Mouse (Mus musculus) testis, adult 2 months (tissue): ENCODE results near the gene Gm8267. TPM values are rescaled to one million over a fixed set of nuclear protein-coding genes. Genes with fewer than 3 reads are reported as not detected.
"Not testable (repeated sequence)": the region's sequence is repeated elsewhere in the genome, so short reads cannot be mapped to it uniquely, and the experiment has no call there.

Experiments
- H3K27ac ChIP-seq: fragments of 200-500 bp; 2 replicates; pipeline ENCODE4 v1.5.1; 2012; ENCODE audit warnings: low read depth, low read length; ENCODE audit not compliant: control insufficient read depth, insufficient read depth
- H3K27me3 ChIP-seq: fragments of 200-500 bp; 2 replicates; pipeline ENCODE4 v1.6.1; 2012; ENCODE audit warnings: mild to moderate bottlenecking, low read length, moderate library complexity; ENCODE audit not compliant: control insufficient read depth, insufficient read depth
- H3K36me3 ChIP-seq: fragments of 200-500 bp; 2 replicates; pipeline ENCODE4 v1.6.1; 2012; ENCODE audit warnings: mild to moderate bottlenecking, low read length; ENCODE audit not compliant: control insufficient read depth, insufficient read depth
- H3K4me1 ChIP-seq: fragments of 200-500 bp; 2 replicates; pipeline ENCODE4 v1.6.1; 2012; ENCODE audit warnings: low read length; ENCODE audit not compliant: control insufficient read depth, insufficient read depth
- H3K4me3 ChIP-seq: fragments of 200-500 bp; 2 replicates; pipeline ENCODE4 v1.5.1; 2012; ENCODE audit warnings: low read depth, mild to moderate bottlenecking, low read length, moderate library complexity, mixed read lengths; ENCODE audit not compliant: control insufficient read depth
- CTCF ChIP-seq: fragments of 200-500 bp; IDR thresholded peaks from 2 replicates; pipeline ENCODE4 v1.5.1; 2012; ENCODE audit warnings: low read depth, mild to moderate bottlenecking, inconsistent platforms, low read length, moderate library complexity; ENCODE audit not compliant: control insufficient read depth, insufficient read depth, insufficient replicate concordance
- POLR2A ChIP-seq: fragments of 200-500 bp; IDR thresholded peaks from 2 replicates; pipeline ENCODE4 v1.6.1; 2012; ENCODE audit warnings: low read depth, mild to moderate bottlenecking, inconsistent platforms, low read length, moderate library complexity; ENCODE audit not compliant: control insufficient read depth
- polyA plus RNA-seq: library from polyadenylated mRNA; depleted of rRNA; stranded (reverse); fragments of >200 nt; gene quantifications from 2 replicates; pipeline ENCODE4 v1.2.3, GENCODE M21; 2012; rRNA removed

Gene Gm8267
- polyA plus RNA-seq: 0.48 and 1.3 TPM in 2 replicates

GRCm38 (mm10) chr14:44750240-44750639 lies at the start of gene Gm8267:
Gm8267 (minus strand) TSS chr14:44750340.
- H3K4me1 ChIP-seq: no peaks in the 10 kb centered on the region
- H3K27me3 ChIP-seq: no peaks in the 10 kb centered on the region
- TF ChIP-seq POLR2A (no peak), CTCF (no peak)
- H3K27ac ChIP-seq: no peak within 1 kb of the TSS
- H3K4me3 ChIP-seq: peak within 1 kb of the TSS; percentile 81
- no peaks in the 10 kb centered on the region for H3K36me3 ChIP-seq

GRCm38 (mm10) chr14:44789537-44790382 lies 39.6 kb upstream of the Gm8267 start:
- H3K36me3 ChIP-seq, H3K27me3 ChIP-seq, H3K4me1 ChIP-seq: not testable (repeated sequence)
- H3K4me3 ChIP-seq: peak overlapping the region; percentile 42; the same call in 1 of the 2 replicates
- H3K27ac ChIP-seq: peak overlapping the region; percentile 80

DNA sequence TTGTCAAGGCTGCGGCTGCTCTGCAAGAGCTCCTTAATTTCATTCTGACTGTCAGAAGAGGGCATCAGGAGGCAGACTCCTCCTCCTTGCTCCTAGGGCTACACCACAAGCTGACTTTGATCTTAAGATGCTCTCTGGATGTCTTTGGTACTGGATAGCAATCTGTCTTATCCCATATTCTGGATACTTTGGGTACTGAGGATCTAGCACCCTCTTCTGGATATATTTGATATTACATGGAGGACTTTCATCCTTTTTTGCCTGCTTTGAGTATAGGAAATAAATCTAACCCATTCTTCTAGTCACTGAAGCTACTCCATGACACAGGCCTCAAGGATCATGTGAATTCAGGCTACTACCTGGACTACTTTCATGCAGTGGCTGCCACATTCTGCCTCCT lies 7.4 kb downstream of the Gm8267 start:
- not testable (repeated sequence) for H3K4me3 ChIP-seq, H3K27ac ChIP-seq, H3K27me3 ChIP-seq, H3K36me3 ChIP-seq, H3K4me1 ChIP-seq

DNA sequence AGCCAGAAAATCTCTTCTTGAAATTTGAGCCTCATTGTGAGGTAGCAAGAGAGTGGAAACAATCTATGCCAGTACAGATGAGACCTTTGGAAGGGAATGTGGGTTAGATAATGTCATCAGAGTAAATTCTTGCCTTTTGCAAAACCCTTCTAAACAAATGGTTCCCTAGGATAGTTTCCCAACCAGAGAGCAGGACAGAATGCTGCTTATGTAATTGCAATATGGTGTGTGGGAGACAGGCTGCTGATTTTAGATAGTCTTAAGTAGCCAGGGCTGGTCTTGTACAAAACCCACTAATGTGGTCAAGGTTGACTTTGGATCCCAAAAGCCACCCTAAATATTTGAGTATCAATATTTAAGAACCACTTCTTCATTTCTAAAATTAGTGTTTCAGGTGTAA lies 19.4 kb downstream of the Gm8267 start:
- H3K36me3 ChIP-seq, H3K4me1 ChIP-seq, H3K27ac ChIP-seq, H3K27me3 ChIP-seq, H3K4me3 ChIP-seq: not testable (repeated sequence)

- not testable (repeated sequence) for H3K4me1 ChIP-seq, H3K4me3 ChIP-seq, H3K27me3 ChIP-seq, H3K36me3 ChIP-seq, H3K27ac ChIP-seq
Observed at GRCm38 (mm10) chr14:44706356-44706755, 43.8 kb downstream of the Gm8267 start, which contains the start of gene Gm8257. Gm8257 (minus strand) TSS chr14:44706456.

Other genes starting within 250 kb of the Gm8267 start
- gene Gm17093, start 232.1 kb downstream of the Gm8267 start, polyA plus RNA-seq: not detected in 2 replicates
- 1.1 and 1.7 TPM in 2 replicates for gene Gm8247, start 167.2 kb downstream of the Gm8267 start, polyA plus RNA-seq
- 6.0 and 7.1 TPM in 2 replicates for gene Gm5624, start 122.4 kb downstream of the Gm8267 start, polyA plus RNA-seq
- gene Gm8257, start 43.9 kb downstream of the Gm8267 start, polyA plus RNA-seq: 2.2 and 2.6 TPM in 2 replicates
- gene Ptgdr, start 109.0 kb upstream of the Gm8267 start, polyA plus RNA-seq: 0.30 TPM in 2 replicates
- 0.14 and 0.25 TPM in 2 replicates for gene Ptger2, start 237.9 kb upstream of the Gm8267 start, polyA plus RNA-seq